Mouse (Mus musculus): ENCODE measurements around the gene Dock2.

Gene Dock2

DNA sequence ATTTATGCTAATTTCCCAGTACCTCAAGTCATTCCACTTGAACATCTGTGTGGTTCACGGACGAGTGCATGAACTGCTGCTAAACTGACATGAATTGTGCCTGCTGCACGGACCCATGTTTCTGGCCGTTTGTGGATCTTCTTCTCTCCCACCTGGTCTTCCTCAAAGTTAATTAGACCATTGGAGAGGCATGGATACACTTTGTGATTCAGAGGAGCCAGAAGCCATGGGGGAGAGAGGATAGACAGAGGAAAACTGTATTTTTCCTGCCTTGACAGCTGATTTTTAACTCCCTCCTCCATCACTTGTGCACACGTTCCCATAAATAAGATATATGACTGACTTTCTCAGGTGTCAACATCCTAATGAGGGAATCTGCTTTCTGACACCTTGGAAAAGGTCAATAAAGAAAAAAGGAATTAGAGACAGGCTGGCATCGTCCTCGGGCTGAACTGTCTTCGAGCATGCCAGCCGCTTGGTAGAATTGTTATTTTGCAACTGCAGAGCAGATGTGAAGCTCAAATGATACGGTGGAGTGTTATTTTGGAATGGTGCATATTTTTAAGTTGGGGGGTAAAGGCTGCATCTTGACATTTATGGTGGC, 434.1 kb downstream of the Dock2 start:
- DNase-seq (ENCODE audit: low read depth, low spot score) = no peak

DNA sequence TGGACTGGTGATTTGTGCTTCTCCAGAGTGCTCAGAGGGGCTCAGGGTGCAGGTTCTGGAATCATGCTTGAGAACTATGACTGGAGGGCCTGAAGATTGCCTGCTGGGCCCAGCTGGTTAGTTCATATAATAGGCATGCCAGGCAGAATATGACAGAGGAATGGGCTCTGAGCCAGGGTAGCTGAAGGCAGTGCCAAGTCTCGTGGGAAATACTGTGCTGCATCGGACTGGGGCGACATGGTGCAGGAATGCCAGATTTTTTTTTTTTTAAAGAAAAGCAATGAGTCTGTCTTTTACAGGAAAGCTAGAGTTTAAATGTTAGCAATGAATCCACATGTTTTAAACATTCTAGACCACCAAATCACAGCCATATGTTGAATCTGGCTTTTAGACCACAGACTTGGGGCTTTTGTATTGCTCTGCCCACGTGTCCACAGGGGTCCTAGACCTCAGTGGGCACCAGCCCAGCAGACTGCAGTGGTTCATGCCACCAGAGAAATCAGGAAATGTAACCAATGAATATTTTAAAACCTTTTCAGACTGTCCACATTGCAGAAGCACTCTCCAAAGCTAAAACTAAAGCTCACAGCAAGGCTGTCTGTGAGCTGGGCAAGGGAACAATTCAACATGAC, 435.3 kb downstream of the Dock2 start:
- no peak for DNase-seq (ENCODE audit: low read depth, low spot score)

DNA sequence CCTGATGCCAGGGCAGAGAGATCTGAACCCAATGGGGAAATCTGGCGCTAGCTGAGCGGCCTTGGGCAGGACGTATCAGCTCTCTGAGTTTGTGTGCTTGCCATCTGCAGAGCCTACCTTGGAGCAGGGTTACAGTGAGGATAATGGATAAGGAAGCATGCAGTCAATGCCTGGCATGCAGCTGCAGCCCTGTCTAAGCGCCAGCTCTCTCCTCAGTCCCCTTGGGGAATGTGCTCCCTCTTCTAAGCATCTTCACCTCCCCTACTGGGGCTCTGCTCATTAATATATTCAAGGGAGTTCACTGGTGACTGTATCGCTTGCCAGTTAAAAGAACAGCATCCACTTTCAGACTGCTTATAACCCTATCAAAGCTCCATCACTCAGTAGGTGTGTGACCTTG, 439.4 kb downstream of the Dock2 start:
- no peak for DNase-seq (ENCODE audit: low read depth, low spot score)

DNA sequence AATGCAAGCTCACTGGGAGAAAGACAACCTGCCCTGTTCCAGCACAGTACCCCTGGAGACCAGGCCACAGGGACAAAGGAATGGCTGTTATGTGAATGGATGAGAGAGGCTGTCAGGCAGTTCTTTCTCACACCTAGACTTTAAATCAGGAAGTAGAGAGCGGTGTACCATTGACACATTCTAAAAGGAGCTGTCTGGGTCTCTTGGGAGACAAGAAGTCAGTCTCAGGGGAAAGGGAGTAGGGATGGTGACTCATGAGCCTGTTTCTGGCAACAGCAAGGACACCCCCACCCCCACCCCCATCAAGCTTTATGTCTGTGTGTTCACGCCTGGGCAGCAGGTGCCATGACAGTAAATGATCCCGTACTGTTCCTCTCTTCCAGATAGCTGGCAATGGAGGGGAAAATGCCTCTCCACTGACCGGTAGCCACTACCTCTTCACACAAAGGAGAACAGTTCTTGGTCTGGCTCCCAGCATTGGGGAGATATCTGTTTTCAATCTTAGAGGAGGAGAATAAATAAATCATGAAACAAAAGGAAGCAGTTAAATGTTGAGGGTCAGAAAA, 439.9 kb downstream of the Dock2 start:
- no peak for DNase-seq (ENCODE audit: low read depth, low spot score)

DNA sequence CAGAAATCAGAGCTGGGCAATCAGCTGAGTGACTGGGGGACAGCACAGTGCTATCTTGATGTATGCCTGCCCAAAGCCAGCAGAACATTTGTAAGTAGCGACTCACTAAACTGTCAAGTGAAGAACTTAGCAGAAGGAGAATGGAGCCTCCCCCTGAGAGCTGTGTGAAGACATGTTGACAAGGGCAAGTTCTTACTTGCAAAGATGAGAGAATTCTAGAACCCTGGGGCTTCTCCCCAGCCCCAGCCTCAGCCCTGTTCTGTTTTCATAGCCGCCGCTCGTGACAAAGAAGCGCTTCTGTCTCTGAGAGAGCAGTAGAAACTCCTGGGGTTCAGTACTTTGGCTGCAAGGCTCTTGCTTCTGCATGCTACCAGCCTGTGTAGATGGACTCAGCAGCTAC, 444.0 kb downstream of the Dock2 start:
- no peak for DNase-seq (ENCODE audit: low read depth, low spot score)

DNA sequence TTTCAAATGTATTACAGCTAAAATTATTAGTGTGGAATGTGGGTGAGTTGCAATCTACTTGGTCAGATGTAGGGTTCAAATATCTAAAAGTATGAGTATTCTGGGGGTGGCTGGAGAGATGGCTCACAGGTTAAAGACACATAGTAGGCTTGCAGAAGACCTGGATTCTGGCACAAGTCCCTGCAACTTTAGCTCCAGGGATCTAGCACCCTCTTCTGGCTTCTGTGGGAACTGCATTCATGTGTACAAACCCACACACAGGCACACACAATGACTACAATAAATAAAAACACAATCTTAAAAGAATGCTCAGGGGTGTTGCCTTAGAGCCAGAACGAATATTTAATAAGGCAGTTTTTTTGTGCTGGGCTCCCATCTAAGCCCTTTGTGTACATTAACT, 445.8 kb downstream of the Dock2 start:
- peak; percentile 66 for DNase-seq (ENCODE audit: low read depth, low spot score)

DNA sequence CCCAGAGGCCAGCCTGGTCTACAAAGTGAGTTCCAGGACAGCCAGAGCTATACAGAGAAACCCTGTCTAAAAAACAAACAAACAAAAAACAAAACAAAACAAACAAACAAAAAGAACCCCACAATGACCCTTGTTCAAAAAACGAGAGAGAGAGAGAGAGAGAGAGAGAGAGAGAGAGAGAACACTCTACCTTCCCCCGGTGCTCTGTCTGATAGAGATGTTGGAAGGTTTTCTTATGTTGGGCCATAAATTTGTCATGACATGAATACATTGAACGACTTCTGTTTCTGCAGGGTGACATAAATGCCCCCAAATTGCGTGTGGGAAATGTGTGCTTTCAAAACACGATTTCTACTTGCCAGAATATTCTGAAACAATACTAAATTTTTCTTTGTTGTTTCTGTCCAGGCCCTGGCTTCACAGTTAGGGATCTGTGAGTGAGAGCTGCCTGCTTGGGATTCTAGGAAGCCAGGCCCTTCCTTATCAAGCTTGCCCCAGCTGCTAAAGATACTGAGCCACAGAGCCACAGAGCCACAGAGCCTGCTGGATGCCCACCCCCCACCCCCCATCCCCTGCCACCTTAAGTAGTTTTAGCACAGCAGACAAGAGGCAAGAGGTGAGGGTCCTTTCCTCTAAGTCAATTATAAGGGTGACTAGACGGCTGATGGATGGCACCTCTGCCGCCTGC, 451.2 kb downstream of the Dock2 start:
- no peak for DNase-seq (ENCODE audit: low read depth, low spot score)

DNA sequence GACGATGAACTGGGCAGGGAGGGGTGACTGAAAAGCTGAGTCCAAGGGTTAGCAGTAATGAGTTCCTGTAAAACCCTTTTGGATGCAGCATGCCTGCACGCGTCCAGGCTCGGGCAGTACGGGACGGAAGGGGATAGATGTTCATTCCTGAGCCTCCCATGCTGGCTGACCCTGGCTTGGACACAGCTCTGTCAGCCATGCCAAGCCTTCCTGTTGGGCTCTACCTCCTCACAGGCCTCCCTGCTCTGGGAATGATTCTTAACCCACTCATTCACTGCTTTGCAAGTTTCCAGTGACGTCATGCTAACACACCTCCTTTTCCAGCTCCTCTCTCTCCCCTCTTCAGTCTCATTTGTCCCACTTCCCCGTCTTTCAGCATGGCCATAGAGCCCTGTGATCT, 460.0 kb downstream of the Dock2 start:
- DNase-seq (ENCODE audit: low read depth, low spot score) = no peak

DNA sequence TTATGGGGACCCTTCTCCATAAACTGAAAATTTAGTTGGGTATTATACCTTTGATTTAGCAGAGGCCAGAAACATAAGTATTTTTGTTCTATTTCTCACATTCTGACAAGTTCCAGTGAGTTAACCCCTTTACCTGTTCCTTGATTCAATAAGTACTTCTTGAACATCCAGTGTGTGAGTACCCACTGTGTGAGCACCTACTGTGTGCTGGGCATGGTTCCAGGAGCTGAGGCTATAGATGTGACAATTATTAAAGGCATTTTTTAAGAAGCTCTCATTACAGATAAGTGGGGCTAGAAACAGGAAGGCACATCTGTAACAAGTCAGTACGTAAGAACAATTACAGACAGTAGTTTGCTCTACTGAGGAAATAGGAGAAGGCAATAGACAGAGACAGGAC, 464.4 kb downstream of the Dock2 start:
- DNase-seq (ENCODE audit: low read depth, low spot score) = no peak

DNA sequence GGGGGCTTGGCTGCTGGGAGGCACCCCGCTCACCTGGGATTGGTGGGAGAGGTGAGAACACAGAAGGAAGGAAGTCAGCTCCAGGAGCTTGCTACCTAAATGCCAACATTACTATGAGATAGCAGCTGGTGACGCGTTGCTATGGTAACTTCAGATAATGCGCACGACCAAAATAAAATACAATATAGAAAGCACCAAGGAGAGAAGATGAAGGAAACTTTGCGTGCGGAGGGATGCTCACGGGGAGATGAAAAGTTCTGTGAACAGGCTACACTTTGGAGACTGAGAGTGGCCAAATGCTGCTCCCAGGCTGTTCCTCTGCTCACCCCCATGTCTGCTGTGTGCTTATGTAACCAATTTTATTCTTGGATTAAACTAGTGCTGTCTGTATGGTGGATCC, 466.7 kb downstream of the Dock2 start:
- peak; percentile 12 for DNase-seq (ENCODE audit: low read depth, low spot score)

DNA sequence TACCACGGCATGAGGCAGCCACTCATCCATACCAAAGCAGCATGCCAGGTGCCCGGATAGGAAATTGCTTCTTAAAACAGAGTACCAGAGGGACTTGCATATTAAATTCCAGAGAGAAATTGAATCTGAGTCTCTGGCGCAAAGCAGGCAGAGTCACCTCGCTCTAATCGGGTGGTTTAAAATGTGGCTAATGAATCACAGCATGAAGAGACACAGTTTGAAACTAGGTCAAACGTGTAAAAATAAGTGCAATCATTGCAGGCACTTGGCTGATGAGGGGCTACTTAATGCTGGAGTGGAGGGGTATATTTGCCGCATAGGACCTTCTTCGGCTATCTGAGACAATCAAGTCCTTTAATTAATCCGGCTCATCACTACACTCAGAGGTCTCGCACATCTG, 467.5 kb downstream of the Dock2 start:
- no peak for DNase-seq (ENCODE audit: low read depth, low spot score)

DNA sequence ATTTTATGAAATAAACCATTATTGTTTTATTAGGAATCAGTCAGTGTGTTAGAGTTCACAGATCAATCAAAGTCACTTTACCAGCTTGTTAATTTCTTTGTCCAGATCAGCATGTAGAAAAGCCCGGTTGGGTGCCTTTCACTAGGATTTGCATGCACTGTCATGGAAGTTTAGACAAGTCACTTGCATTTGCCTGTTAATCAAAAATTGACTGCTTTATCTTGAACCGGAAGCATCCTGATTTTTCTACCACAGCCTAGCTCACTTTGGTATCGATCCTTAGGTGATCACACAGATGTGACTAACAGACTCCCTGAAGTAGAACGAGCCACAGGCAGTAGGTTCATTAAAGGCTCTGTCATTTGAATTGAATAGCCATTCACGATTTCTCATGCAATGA, 468.3 kb downstream of the Dock2 start:
- DNase-seq (ENCODE audit: low read depth, low spot score) = peak; percentile 92

DNA sequence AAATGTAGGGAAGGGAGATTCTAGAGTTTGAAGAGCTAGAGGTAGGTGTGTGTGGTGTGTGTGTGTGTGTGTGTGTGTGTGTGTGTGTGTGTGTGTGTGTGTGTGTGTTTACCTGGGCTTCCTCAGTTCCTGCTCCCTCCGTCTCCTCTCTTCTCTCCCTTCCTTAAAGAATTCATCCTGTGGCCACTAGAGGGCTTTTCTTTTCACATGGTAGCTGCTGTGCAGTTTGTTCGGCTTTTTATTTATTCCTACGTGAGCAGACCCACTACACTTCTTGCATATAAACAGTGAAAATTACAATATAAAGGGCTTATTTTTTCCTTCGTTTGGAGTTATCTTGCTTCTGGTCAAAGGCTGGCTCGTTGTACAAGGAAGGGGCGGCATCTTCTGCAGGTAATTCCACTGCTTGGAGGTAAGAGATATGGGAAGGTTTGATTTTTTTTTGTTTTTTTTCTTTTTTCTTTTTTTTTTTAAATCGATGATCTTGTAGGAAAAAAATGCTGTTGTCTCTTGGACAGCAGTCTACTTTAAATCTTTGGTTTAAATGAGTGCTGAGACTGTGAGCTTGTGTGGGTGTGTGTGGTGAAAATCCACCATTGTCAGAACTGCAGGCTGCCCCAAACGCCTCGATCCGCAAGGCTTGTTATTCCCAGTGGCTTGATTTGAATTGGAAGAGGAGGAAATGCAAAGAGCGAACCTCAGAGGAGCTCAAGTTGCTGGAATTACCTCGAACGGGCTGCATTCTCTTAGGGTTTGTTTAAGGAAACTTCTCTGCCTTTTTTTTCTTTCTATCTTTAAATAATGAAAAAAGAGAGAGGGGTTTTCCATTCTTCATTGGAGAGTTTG, 468.9 kb downstream of the Dock2 start, which contains the start of gene Fam196b:
TSS of gene Fam196b (plus strand) at position 289 of the 846 bp plus-strand sequence.
- peak; percentile 90 for DNase-seq (ENCODE audit: low read depth, low spot score)

DNA sequence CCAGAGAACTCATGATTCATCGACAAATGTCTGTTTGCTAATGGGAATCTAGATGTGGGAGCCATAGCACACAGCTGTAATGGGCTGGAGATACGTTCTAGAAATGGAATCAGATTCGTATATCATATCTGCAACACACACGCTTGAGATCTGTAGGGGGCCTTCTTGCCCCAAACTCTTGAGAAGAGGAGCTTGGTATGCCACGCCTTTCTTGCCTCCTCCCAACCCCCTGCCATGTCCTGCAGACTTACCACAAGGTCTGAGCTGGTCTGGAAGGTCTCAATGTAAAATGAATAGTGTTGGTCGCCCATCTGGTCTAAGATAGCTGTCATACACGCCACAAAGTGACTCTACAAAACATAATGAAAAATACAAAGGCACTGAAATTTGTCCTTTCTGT, 471.5 kb downstream of the Dock2 start:
- no peak for DNase-seq (ENCODE audit: low read depth, low spot score)

DNA sequence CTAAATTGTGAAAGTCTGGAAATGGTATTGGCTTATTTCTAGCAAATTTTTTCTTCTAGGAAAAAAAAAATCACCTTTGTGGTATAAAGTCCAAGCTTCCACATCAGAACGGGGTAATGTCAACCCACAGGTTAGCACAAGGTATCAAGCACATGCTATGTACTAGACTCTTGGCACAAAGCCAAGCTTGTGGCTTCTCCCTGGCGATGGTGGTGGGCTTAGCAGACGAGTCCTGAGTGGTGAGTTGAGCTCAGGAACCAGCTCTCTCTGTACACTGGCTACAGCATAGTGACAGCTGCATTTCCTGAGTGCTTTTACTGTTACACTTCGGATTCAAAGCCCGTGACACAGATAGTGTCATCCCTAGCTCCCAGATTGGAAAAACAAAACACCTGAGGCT, 472.0 kb downstream of the Dock2 start:
- no peak for DNase-seq (ENCODE audit: low read depth, low spot score)

DNA sequence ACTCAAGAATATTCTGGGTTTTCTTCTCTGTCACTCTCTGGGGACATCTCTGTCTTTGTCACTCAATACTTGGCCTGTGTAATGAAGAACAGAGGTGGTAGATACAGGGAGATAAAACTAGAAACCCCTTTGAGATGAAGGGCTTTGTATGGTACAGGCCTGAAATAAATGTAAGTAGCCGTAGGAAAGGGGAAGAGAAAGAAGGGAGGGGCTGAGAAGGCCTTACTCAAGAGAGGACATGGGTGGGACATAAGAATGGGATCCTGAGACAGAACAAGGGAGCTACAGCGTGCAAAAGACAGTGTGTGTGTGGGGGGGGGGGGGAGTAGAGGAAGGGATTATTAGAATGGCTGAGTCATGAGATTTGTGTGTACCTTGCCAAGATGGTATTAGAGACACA, 474.3 kb downstream of the Dock2 start:
- DNase-seq (ENCODE audit: low read depth, low spot score) = no peak

DNA sequence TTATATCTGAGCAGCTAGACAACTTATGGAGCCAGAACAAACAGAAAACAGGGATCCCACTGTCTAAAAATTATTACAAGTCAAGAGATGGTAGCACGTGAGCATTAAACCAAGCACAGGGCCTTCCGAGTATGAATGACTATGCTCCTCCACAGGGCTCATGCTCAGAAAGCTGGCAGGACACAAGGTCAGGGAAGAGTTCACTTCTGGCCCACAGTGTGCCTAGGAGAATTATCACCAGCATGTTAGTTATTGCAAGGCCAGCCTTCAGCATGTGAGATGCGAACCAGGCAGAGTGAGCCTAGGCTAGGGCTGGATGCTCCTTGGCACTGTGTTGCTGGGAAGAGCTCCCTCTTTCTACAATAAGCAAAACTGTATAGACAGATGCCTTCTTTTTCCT, 475.0 kb downstream of the Dock2 start:
- no peak for DNase-seq (ENCODE audit: low read depth, low spot score)

DNA sequence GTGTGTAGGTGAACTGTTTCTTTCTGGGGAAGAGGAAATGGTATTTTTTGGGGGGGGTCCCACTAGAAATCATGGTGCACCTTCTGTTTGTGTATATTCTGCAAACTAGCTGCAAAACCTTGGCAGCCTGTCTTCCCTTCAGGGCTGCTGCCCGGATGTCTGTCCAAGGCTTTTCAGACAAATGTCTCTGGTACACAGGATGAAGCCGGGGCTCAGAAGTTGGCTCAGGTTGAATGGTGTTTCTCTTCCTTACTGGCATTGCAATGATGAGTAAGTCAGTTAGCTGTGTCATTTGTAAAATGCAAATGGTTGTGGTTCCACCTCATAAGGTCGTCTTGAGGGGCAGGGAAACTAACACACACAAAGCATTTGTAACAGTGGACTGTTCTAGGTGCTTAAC, 477.5 kb downstream of the Dock2 start:
- no peak for DNase-seq (ENCODE audit: low read depth, low spot score)

DNA sequence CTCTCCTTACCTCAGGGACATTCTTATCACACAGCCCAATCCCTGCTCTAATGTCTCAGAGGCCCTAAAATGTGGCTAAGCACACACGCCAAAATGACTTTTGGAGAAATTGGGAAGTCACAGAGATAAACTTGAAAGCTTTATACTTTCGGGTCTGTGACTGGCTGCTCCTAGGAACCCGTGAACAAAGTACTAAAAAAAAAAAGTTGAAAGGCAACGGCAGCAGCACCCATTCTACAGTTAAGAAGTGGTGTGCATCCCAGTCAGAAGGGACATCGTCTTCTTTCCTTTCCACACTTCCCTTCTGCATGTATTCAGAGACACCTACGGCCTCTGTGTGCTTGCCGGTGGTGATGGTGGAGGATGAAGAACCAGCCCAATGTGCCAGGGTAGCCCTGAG, 483.6 kb downstream of the Dock2 start:
- DNase-seq (ENCODE audit: low read depth, low spot score) = no peak

DNA sequence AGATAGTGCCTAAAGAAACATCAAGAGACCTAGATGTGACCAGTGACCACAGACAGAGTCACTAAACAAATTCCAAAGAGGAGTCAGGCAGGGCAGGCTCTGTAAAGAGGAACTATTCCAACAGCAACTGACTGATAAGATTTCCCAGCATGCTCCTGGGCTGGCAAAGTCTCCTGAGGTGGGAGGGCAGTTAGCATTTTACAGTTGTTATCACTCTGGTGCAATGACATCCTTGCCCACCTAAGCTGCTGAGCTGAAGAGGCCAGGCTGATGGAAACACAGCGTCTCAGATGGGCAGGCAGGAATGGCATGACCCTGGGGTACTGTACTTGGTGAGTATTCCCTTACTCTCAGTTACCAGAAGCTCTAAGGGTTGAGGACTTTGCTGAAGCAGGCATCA, 484.1 kb downstream of the Dock2 start:
- no peak for DNase-seq (ENCODE audit: low read depth, low spot score)

DNA sequence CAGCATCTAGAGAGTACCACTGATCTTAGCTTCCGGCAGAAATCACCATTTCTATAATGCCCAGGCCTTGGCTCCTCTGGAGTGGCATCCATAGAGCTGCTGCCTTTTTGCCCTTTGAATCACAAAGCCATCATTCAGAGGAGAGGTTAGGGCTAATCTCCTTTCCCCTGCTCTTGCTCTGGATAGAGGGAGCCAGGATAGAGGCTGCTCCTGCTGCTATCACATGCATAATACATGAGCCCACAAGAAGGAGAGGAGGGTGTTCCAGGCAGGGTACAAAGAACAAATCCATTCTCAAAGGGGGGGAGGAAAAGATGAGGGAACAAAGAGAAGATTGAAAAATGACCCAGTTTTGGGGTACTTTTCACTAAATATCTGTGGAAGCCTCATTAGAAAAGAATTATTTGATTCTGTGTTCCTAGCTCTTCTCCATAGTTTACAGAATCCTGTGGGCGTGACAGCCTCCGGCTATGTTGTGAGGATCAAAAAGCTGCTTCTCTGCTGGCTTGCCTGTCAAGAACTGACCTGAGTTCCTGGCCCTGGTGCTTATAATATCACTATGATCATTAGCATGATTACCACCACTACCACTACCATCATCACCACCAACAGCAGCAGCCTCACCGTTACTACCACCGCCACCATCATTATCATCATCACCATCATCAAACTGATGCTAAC, 485.9 kb downstream of the Dock2 start:
- peak; percentile 85 for DNase-seq (ENCODE audit: low read depth, low spot score)

Measured in R1 (cell line).